Mouse (Mus musculus) myocyte (in vitro differentiated cells): ENCODE measurements at regions not wholly inside any gene's neighbourhood (a gene's known extent, or its start where the extent isn't known, plus 50 kb on each side); places are given as distances from the start of the nearest gene placed in this dataset.

ENCODE experiments used
- CEBPB ChIP-seq: IDR thresholded peaks from 2 replicates; pipeline ENCODE4 v1.6.1; 2011; ENCODE audit warnings: mild to moderate bottlenecking, moderate library complexity; ENCODE audit not compliant: poor library complexity, insufficient read depth, severe bottlenecking
- E2F4 ChIP-seq: IDR thresholded peaks from one replicate; pipeline ENCODE4 v1.6.1; 2011; ENCODE audit warnings: mild to moderate bottlenecking, control low read depth, moderate library complexity; ENCODE audit not compliant: insufficient read depth
- MAX ChIP-seq: IDR thresholded peaks from one replicate; pipeline ENCODE4 v1.6.1; 2011; ENCODE audit warnings: low read depth, mild to moderate bottlenecking, control low read depth
- MYOD1 ChIP-seq, 3 experiments: IDR thresholded peaks; one replicate each; pipeline ENCODE4 v1.6.1; 2011; ENCODE audit warnings: control low read depth in 2 of 3, low read depth in 2 of 3, mild to moderate bottlenecking in 2 of 3, moderate library complexity in 1 of 3; ENCODE audit not compliant: insufficient read length in 2 of 3, control insufficient read depth in 1 of 3
- MYOG ChIP-seq, 3 experiments: IDR thresholded peaks; one replicate each; pipeline ENCODE4 v1.6.1; 2011; ENCODE audit warnings: control low read depth in 2 of 3, low read depth in 2 of 3, mild to moderate bottlenecking in 2 of 3; ENCODE audit not compliant: insufficient read length in 2 of 3, control insufficient read depth in 1 of 3, insufficient read depth in 1 of 3
- POLR2A ChIP-seq: IDR thresholded peaks from one replicate; pipeline ENCODE4 v1.6.1; 2011; ENCODE audit warnings: low read depth, mild to moderate bottlenecking, control low read depth, moderate library complexity; ENCODE audit not compliant: insufficient read length
- POLR2AphosphoS2 ChIP-seq: IDR thresholded peaks from one replicate; pipeline ENCODE4 v1.6.1; 2011; ENCODE audit warnings: low read depth, control low read depth; ENCODE audit not compliant: insufficient read length
- REST ChIP-seq: IDR thresholded peaks from one replicate; pipeline ENCODE4 v1.6.1; 2011; ENCODE audit warnings: mild to moderate bottlenecking, control low read depth, moderate library complexity; ENCODE audit not compliant: insufficient read depth, insufficient read length
- TCF12 ChIP-seq: IDR thresholded peaks from one replicate; pipeline ENCODE4 v1.6.1; 2011; ENCODE audit warnings: mild to moderate bottlenecking, control low read depth; ENCODE audit not compliant: poor library complexity, insufficient read depth, severe bottlenecking
- TCF3 ChIP-seq: IDR thresholded peaks from one replicate; pipeline ENCODE4 v1.6.1; 2011; ENCODE audit warnings: low read depth, control low read depth; ENCODE audit not compliant: insufficient read length
- USF1 ChIP-seq: IDR thresholded peaks from one replicate; pipeline ENCODE4 v1.6.1; 2011; ENCODE audit warnings: low read depth, mild to moderate bottlenecking, control low read depth, moderate library complexity

- no peak for TF ChIP-seq TCF12
- TF ChIP-seq MAX: no peak
- no peak for TF ChIP-seq POLR2A
- TF ChIP-seq POLR2AphosphoS2: no peak
- no peak for TF ChIP-seq TCF3
- TF ChIP-seq MYOD1 (IDR thresholded peaks at IDR 0.05; ENCODE audit: control insufficient read depth in 1 of 3, insufficient read length in 2 of 3, low read depth in 2 of 3): no peak
- TF ChIP-seq MYOG (IDR thresholded peaks at IDR 0.05; ENCODE audit: control insufficient read depth in 1 of 3, insufficient read depth in 1 of 3, insufficient read length in 2 of 3, low read depth in 2 of 3): no peak
- no peak for TF ChIP-seq CEBPB
- no peak for TF ChIP-seq USF1
- no peak for TF ChIP-seq E2F4
- TF ChIP-seq REST: no peak
Measured at GRCm38 (mm10) chr6:141000552-141000951, 248.5 kb upstream of the Pde3a start.
